Comparison of ENCODE assay signal across 8 mouse cellular contexts in genomic region chr10:98915398-98915931, GRCm38 (mm10). TPM values are rescaled to one million over a fixed set of nuclear protein-coding genes. Genes with fewer than 3 reads are reported as not detected.
DNase-seq lines count a peak whose midpoint lies in the region; ATAC-seq and TF ChIP-seq lines count a peak whose summit lies in the region.

No protein-coding gene starts in this region.

- TF ChIP-seq CTCF in embryonic fibroblast, embryonic 13.5 days (IDR thresholded peaks at IDR 0.05; ENCODE audit: borderline replicate concordance, insufficient read depth, low read length), result no peak

- WGBS in limb, embryonic 11.5 days, result under 1% methylated on average over 48 of the region's 54 CpGs
- under 1% methylated on average over 44 of the region's 54 CpGs for WGBS in midbrain, embryonic 13.5 days
- under 1% methylated on average over 49 of the region's 54 CpGs for WGBS in stomach, embryonic 16.5 days

- intact Hi-C loops in heart, postnatal 14 days (cut with DNase I), result loop anchor here (5.0 kb wide), 3 partner anchors 62 to 172 kb away; no protein-coding TSS in a partner anchor

- peak overlapping the region; percentile 97 for H3K4me3 ChIP-seq in embryonic fibroblast, embryonic 13.5 days (ENCODE audit: insufficient read depth, low read length)
- peak overlapping the region; percentile 90 for H3K4me3 ChIP-seq in limb, embryonic 11.5 days (ENCODE audit: low read depth, low read length)
- peak overlapping the region; percentile 92 for H3K4me3 ChIP-seq in midbrain, embryonic 13.5 days (replicated peaks)
- peak overlapping the region; percentile 96 for H3K4me3 ChIP-seq in stomach, embryonic 16.5 days (replicated peaks; ENCODE audit: low read length)

- H3K27ac ChIP-seq in embryonic fibroblast, embryonic 13.5 days (ENCODE audit: insufficient read depth, low read length), result no peak overlapping the region
- peak overlapping the region; percentile 97 for H3K27ac ChIP-seq in limb, embryonic 11.5 days (replicated peaks; ENCODE audit: low read depth, low read length)
- peak overlapping the region; percentile 99 for H3K27ac ChIP-seq in midbrain, embryonic 13.5 days
- H3K27ac ChIP-seq in stomach, embryonic 16.5 days (ENCODE audit: low read length), result peak overlapping the region; percentile 100

- H3K36me3 ChIP-seq in limb, embryonic 11.5 days (ENCODE audit: control insufficient read depth, insufficient read depth, low read length), result no peaks in the 10 kb centered on the region
- H3K36me3 ChIP-seq in midbrain, embryonic 13.5 days, result no peaks in the 10 kb centered on the region
- no peaks in the 10 kb centered on the region for H3K36me3 ChIP-seq in stomach, embryonic 16.5 days (ENCODE audit: control insufficient read depth, insufficient read depth, low read length)

- H3K9me3 ChIP-seq in limb, embryonic 11.5 days (ENCODE audit: control insufficient read depth, low read length), result no peaks in the 10 kb centered on the region
- H3K9me3 ChIP-seq in midbrain, embryonic 13.5 days, result no peaks in the 10 kb centered on the region
- H3K9me3 ChIP-seq in stomach, embryonic 16.5 days (replicated peaks; ENCODE audit: control insufficient read depth, low read length), result no peaks in the 10 kb centered on the region

- peaks cover 3% of the 10 kb centered on the region; the same call in 1 of the 2 replicates for H3K4me1 ChIP-seq in embryonic fibroblast, embryonic 13.5 days (ENCODE audit: control insufficient read depth, insufficient read depth, low read length)
- peaks cover 2% of the 10 kb centered on the region; the same call in 1 of the 2 replicates for H3K4me1 ChIP-seq in limb, embryonic 11.5 days (ENCODE audit: control insufficient read depth, insufficient read depth, low read length)
- peaks cover 21% of the 10 kb centered on the region for H3K4me1 ChIP-seq in midbrain, embryonic 13.5 days (replicated peaks)
- peaks cover 7% of the 10 kb centered on the region; the same call in 1 of the 2 replicates for H3K4me1 ChIP-seq in stomach, embryonic 16.5 days (ENCODE audit: control insufficient read depth, insufficient read depth, low read length)

- H3K27me3 ChIP-seq in limb, embryonic 11.5 days (ENCODE audit: control insufficient read depth, insufficient read depth, low read length), result no peaks in the 10 kb centered on the region
- H3K27me3 ChIP-seq in midbrain, embryonic 13.5 days, result peaks cover 6% of the 10 kb centered on the region; the same call in 1 of the 2 replicates
- H3K27me3 ChIP-seq in stomach, embryonic 16.5 days (ENCODE audit: control insufficient read depth, insufficient read depth, low read length), result no peaks in the 10 kb centered on the region

- H3K9ac ChIP-seq in limb, embryonic 11.5 days (ENCODE audit: low read length), result peak overlapping the region; percentile 95
- peak overlapping the region; percentile 94 for H3K9ac ChIP-seq in midbrain, embryonic 13.5 days (replicated peaks)
- peak overlapping the region; percentile 96 for H3K9ac ChIP-seq in stomach, embryonic 16.5 days (ENCODE audit: low read length)

- DNase-seq in adrenal gland, adult 8-10 months, result peak; percentile 38
- no peak for DNase-seq in adrenal gland, adult 2 months
- peak; percentile 26 for DNase-seq in R1 (ENCODE audit: low read depth, low spot score)
- DNase-seq in heart, postnatal 14 days, result peak; percentile 46 to 59
- peak; percentile 68 for DNase-seq in limb, embryonic 11.5 days (ENCODE audit: low spot score)

- no peak for TF ChIP-seq POLR2A in embryonic fibroblast, embryonic 13.5 days (IDR thresholded peaks at IDR 0.05; ENCODE audit: low read depth, low read length)

- ATAC-seq in limb, embryonic 11.5 days (ENCODE audit: insufficient number of reproducible peaks, low FRiP score, low TSS enrichment, low read depth), result 0 out of 2 replicates have a peak, but pooled peaks have one; percentile 1
- ATAC-seq in midbrain, embryonic 13.5 days, result peak; percentile 7
- ATAC-seq in stomach, embryonic 16.5 days (ENCODE audit: insufficient read depth, low FRiP score), result no peak

- H3K4me2 ChIP-seq in limb, embryonic 11.5 days (ENCODE audit: low read depth, severe bottlenecking), result peak overlapping the region; percentile 90
- peak overlapping the region; percentile 78 for H3K4me2 ChIP-seq in midbrain, embryonic 13.5 days (replicated peaks)
- H3K4me2 ChIP-seq in stomach, embryonic 16.5 days (ENCODE audit: low read depth, low read length), result peak overlapping the region; percentile 89

RNA-seq across cellular contexts. Expression of gene Atp2b1, which starts 1.3 kb away (rescaled TPM):
- 10 to 100 TPM; 48.0 to 69.1 (median 53.3) TPM for total RNA-seq in adrenal gland, adult 8-10 months (2022)
- 10 to 100 TPM; 41.6 to 49.3 TPM for total RNA-seq in adrenal gland, adult 2 months (2021)
- polyA plus RNA-seq in adrenal gland, adult 2 months (2012; rRNA removed), result 2.6 and 3.1 TPM in 2 replicates
- 93.0 and 99.5 TPM in 2 replicates for polyA plus RNA-seq in embryonic fibroblast, embryonic 13.5 days (2011; ENCODE audit: insufficient read length, low read depth, missing spikeins)
- total RNA-seq in heart, postnatal 14 days (2021), result 10 to 100 TPM; 71.4 to 77.9 TPM
- 92.1 and 96.2 TPM in 2 replicates for polyA plus RNA-seq in limb, embryonic 11.5 days (2014; fragmentation: Nextera tagmentation; extraction: Ambion mirVana)
- 160 and 175 TPM in 2 replicates for polyA plus RNA-seq in midbrain, embryonic 13.5 days (2015; fragmentation: Nextera tagmentation; extraction: Ambion mirVana)
- 119 and 122 TPM in 2 replicates for polyA plus RNA-seq in stomach, embryonic 16.5 days (2015; fragmentation: Nextera tagmentation; extraction: Ambion mirVana)

Comparison
In these comparisons a context has a peak if more than half of its experiments do, and no peak if none do; other contexts are left out.
1. RNA of gene Atp2b1, which starts 1.3 kb away (polyA plus RNA-seq): 160 to 175 TPM in midbrain, embryonic 13.5 days, 119 to 122 TPM in stomach, embryonic 16.5 days, 92.1 to 96.2 TPM in limb, embryonic 11.5 days and 93.0 to 99.5 TPM in embryonic fibroblast, embryonic 13.5 days; 2.6 to 3.1 TPM in adrenal gland, adult 2 months; every median in the first group is over 10 times any median in the second.
2. Peak in every context shown above with its lines, with median percentiles within 50 percentile points of each other: H3K4me3 ChIP-seq, H3K4me2 ChIP-seq and H3K9ac ChIP-seq.